Mouse (Mus musculus): ENCODE measurements around the gene Med10.

- TF ChIP-seq POLR2A (IDR thresholded peaks at IDR 0.05; ENCODE audit: borderline replicate concordance, extremely low read depth, insufficient read depth, insufficient read length, poor library complexity, severe bottlenecking) (no peak), CTCF (IDR thresholded peaks at IDR 0.05; ENCODE audit: borderline replicate concordance, extremely low read depth, insufficient read depth, insufficient read length) (no peak)
Measured at GRCm38 (mm10) chr13:69818306-69818705, 16.1 kb downstream of the Med10 start.
